Mouse (Mus musculus) heart, adult 9 months (tissue): ENCODE data around the gene Szrd1.
A peak's percentile ranks its signal among the peaks of the same experiment; 100 is the strongest.

ENCODE experiments used
- DNase-seq, 2 experiments: peaks; one replicate each; pipeline ENCODE4 v3.0.0; 2022; ENCODE audit warnings: low spot score in 2 of 2

The Szrd1 gene

GRCm38 (mm10) chr4:141114521-141114981 is 25.0 kb downstream of the Szrd1 start:
- DNase-seq: no peak

GRCm38 (mm10) chr4:141113831-141114230 is 25.7 kb downstream of the Szrd1 start:
- no peak for DNase-seq

DNA sequence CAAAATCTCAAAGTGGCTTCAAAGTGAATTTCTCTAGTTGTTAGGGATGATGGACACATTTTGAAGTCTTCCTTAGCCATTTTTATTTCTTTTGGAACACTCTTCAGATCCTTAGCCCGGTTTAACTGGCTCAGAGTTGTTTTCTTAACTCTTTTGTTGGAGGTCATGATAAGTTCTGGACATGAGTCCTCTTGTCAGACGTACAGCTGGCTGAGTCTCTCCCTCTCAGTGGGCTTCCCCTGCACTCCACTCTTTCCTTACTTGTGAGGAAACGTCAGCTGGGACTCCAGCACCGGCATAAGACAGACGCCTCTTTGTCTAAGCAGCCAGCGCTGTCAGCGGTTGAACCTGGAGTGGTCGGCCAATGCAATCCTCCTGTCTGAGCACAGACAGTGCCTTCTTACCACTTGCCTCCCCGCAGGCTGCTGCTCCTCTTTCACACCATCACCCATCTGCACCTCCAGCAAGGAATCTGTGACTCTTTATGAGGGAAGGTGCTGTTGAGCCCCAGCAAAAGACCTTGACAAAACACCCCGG is 31.3 kb downstream of the Szrd1 start:
- no peak for DNase-seq

GRCm38 (mm10) chr4:141106526-141107183 is 32.9 kb downstream of the Szrd1 start:
- no peak for DNase-seq

DNA sequence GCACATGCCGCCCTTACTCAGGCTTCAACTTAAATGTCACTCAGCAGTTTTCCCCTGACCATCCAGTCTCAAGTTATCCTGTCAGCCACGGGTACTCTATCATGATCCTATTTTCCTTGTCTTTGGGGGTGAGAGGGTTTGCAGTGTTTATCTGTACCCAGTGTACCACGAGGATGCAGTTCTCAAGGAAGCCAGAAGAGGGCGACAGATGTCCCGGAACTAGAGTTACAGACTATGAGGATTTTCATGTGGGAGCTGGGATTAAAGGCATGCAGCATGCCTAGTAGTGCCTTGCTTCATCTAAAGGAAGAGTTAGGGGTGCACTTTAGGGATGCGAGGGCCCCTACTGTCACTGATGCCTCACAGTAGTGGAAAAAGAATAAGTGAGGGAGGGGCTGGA is 37.7 kb downstream of the Szrd1 start:
- DNase-seq: no peak

DNA sequence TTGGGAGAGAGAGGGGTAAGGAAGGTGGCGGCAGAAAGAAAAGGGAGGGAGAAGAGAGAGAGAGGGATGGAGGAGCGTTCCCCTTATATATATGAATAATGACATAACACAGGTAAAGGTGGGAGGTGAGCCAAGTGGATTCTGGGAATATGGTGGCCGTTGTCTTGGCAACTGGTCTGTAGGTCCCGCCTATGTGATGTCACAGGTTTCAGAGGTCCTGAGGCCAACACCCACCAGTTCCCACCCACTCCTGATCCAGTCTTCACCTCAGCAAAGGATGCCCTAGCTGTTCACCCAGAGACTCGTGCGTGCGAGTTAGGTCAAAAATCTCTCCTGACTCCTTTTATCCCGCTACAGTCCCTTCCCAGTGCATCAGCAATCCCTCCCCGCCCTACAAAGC is 38.3 kb downstream of the Szrd1 start:
- no peak for DNase-seq

GRCm38 (mm10) chr4:141099956-141100355 is 39.6 kb downstream of the Szrd1 start:
- no peak for DNase-seq

- no peak for DNase-seq
Observed at GRCm38 (mm10) chr4:141098935-141099334, 40.6 kb downstream of the Szrd1 start.

DNA sequence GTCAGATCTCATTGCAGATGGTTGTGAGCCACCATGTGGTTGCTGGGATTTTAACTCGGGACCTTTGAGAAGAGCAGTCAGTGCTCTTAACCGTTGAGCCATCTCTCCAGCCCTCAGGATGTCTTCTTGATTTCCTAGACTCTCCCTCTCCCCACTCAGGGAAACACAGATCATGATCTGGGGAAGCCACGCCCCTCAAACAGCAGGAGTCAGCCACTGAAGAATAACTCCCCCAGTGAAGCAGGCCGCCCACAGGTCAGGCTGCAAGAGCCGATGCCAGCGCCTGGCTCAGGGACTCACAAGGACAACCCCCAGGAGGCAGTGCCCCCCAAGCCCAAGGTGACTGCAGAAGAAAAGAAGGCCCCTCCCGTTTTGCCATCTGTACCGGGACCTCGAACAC is 42.9 kb downstream of the Szrd1 start:
- no peak for DNase-seq

- no peak for DNase-seq
Observed at GRCm38 (mm10) chr4:141095016-141095415, 44.6 kb downstream of the Szrd1 start.

GRCm38 (mm10) chr4:141088714-141089113 is 50.9 kb downstream of the Szrd1 start:
- DNase-seq: no peak

GRCm38 (mm10) chr4:141088033-141088432 is 51.5 kb downstream of the Szrd1 start, which contains the start of gene Spata21:
TSS of gene Spata21 (plus strand) at chr4:141088333.
- DNase-seq: no peak

DNA sequence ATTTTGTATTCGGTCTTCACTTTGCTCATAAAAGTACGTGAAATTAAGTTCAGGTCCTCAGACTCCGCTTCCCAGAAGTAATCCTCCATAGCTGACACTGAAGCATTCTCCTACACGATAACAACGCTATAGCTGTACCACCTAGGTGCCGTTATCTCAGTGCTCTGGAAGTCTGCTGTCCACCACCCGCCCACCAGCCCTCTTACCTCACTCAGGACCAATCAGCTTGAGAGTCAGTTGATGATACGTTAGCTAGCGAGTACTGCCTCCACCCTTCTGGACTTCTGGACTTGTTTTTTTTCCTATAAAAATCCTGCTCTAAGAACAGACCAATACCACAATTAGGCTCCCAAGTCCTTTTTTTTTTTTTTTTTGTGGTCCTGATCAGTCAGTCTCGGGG is 52.7 kb downstream of the Szrd1 start:
- DNase-seq: no peak

- no peak for DNase-seq
Observed at GRCm38 (mm10) chr4:141078510-141079137, 61.0 kb downstream of the Szrd1 start.

DNA sequence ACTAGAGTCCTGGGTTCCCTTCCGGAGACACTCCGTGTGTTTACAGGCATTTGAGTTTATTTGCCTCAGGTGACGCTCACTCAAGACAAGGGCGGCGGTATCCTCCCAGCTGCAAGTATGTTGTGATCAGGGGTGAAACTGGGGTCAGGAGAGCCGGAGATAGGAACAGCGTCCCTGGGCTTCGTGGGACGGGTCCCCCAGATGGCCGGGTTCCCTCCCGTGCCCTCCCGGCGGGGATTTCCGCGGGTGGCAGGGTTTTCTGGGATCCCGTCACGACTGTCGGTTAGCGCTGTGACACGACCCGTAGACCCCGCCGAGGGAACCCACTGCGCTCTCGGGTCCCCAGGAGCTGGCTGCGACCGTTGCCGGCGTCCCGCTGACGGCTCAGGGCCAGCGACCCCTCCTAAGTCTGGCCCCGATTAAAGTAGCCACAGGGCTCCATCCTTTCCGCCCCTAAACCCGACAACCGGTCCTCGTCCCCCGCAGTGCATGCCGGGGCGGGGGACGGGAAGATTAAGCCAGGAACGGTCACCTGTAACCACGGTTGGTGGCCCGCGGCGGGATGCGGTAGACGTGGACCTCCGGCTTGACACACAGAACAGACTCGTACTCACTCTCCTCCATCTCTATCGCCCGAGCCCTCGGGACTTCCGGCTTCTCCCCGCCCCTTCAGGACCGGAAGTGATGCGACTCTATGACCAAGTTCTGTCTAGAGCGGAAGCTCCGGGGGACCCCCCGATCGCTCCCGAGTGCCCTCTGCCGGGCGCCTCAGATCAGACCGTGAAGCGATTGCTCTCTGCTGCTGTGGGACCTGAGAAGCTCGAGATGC is 61.7 kb downstream of the Szrd1 start, which contains the start of gene Necap2:
TSS of gene Necap2 (minus strand) at position 677 of the 829 bp plus-strand sequence.
- DNase-seq: peak; percentile 94

DNA sequence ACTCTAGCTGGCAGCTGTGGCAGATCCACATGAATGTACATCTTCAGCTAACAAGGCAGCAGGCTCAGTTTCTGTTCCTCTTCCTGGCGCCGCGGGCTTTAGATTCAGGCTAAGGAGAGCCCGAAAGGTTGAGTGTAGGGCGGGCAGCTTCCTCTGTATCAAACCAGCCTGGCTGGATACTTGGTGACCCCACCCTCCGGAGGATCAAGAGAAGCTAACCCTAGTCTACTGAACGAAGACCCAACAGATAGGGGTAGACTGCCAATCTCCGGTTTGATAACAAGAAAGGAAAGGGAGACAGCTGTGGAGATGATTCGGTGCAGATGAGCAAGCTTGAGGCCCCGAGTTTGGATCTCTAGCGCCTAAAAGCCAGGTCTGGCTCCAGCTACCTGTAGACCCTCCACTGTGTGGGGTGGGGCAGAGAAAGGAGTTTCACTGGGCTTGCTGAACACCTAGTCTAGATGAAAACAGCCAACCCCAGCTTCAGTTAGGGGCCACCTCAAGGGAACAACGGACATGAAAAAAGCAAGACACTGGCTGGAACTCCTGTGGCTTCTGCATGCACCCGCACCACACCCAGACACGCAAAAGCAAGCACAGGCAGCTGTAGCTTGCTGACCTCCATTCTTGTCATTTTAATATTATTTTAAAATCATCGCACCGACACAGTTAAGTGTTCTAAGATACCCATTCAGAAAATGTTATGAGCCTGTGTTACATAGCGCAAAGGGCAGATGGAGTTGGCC is 62.6 kb downstream of the Szrd1 start:
- peak in 1 of 2 experiments; percentile 52 for DNase-seq

- DNase-seq: no peak
Observed at GRCm38 (mm10) chr4:141074109-141074508, 65.5 kb downstream of the Szrd1 start.

GRCm38 (mm10) chr4:141073661-141074060 is 65.9 kb downstream of the Szrd1 start:
- peak; percentile 62 to 80 for DNase-seq

GRCm38 (mm10) chr4:141072502-141072901 is 67.1 kb downstream of the Szrd1 start:
- DNase-seq: no peak

DNA sequence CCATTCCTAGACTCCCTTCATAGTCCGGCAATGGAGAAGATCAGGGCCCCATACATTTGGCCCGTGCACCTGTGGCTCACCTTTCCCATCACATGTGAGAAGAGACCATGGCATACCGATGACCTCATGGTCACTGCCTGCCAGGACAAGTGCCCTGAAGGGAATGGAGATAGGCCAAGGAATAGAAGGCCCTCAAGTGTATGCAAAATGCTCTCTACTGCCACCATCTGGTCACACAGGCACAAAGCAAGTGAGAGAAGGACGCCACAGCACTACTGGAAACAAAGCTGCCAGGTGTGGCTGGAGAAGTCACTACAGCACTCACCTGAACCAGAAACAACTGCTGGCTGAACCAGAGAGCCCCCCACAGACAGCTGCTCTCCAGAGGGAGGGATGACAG is 69.8 kb downstream of the Szrd1 start:
- DNase-seq: peak in 1 of 2 experiments; percentile 48

- DNase-seq: no peak
Observed at GRCm38 (mm10) chr4:141068655-141069054, 70.9 kb downstream of the Szrd1 start.
